Mouse (Mus musculus) CH12.LX (cell line): Measurements from ENCODE around the gene Pde8a.

Source experiments
- BHLHE40 ChIP-seq: IDR thresholded peaks from 2 replicates; pipeline ENCODE4 v1.6.1; 2011; ENCODE audit warnings: mild to moderate bottlenecking, low read depth, low read length, improper control_type of control experiment
- CTCF ChIP-seq, 2 experiments: IDR thresholded peaks in 1 of 2; conservative IDR thresholded peaks in 1 of 2; 2 replicates each; pipeline ENCODE4 v1.5.1; 2011 to 2012; ENCODE audit warnings: low read depth in 2 of 2, low read length in 2 of 2, improper control_type of control experiment in 1 of 2, inconsistent platforms in 1 of 2, mild to moderate bottlenecking in 1 of 2, moderate library complexity in 1 of 2
- GABPA ChIP-seq: IDR thresholded peaks from 2 replicates; pipeline ENCODE4 v1.6.1; 2012; ENCODE audit warnings: low read depth, low read length, improper control_type of control experiment, inconsistent platforms; ENCODE audit not compliant: insufficient replicate concordance
- KAT2A ChIP-seq: IDR thresholded peaks from 2 replicates; pipeline ENCODE4 v1.6.1; 2012; ENCODE audit warnings: low read length, improper control_type of control experiment, inconsistent platforms; ENCODE audit not compliant: insufficient replicate concordance
- POLR2A ChIP-seq: IDR thresholded peaks from 2 replicates; pipeline ENCODE4 v1.6.1; 2011; ENCODE audit warnings: low read depth, mild to moderate bottlenecking, improper control_type of control experiment, low read length
- SMC3 ChIP-seq: IDR thresholded peaks from 2 replicates; pipeline ENCODE4 v1.6.1; 2011; ENCODE audit warnings: low read depth, low read length, improper control_type of control experiment
- TBP ChIP-seq: conservative IDR thresholded peaks from 2 replicates; pipeline ENCODE4 v1.6.1; 2011; ENCODE audit warnings: low read depth, low read length, improper control_type of control experiment
- TCF12 ChIP-seq: IDR thresholded peaks from 2 replicates; pipeline ENCODE4 v1.6.1; 2014; ENCODE audit warnings: low read depth, mild to moderate bottlenecking, inconsistent platforms, low read length, improper control_type of control experiment
- USF1 ChIP-seq: IDR thresholded peaks from 2 replicates; pipeline ENCODE4 v1.6.1; 2014; ENCODE audit warnings: low read depth, mild to moderate bottlenecking, inconsistent platforms, low read length, improper control_type of control experiment
- ZMIZ1 ChIP-seq: IDR thresholded peaks from 2 replicates; pipeline ENCODE4 v1.6.1; 2012; ENCODE audit warnings: low read depth, mild to moderate bottlenecking, inconsistent platforms, low read length, improper control_type of control experiment

DNA sequence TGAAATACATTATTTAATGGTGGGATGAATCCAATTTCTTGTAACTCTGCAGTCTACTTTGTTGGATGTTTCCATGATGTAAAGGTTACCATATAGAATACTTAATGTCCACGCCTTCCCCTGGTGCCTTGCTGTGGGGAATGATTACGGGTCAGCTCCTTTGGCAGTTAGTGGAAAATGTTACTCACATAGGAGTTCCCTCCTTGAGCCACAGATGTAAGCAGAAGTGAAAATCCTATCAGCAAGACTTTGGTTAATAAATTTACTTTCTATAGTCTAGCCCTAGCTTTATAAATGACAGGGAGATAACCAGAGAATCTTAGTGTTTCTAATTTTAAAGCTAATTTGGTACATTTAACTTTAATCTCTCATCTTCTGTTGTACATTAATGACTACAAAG is 81.8 kb downstream of the Pde8a start:
- TF ChIP-seq CTCF (conservative IDR thresholded peaks at IDR 0.05 in 1 of 2, IDR thresholded peaks at IDR 0.05 in 1 of 2; ENCODE audit: low read depth in 2 of 2, low read length in 2 of 2) (no peak), SMC3 (no peak), USF1 (no peak), ZMIZ1 (no peak), KAT2A (no peak), TBP (no peak), BHLHE40 (no peak), POLR2A (no peak), TCF12 (no peak), GABPA (no peak)
